Mouse (Mus musculus): ENCODE results near the gene 4930415O20Rik.

GRCm38 (mm10) chr15:98579795-98580464 lies 9.1 kb downstream of the 4930415O20Rik start:
- TF ChIP-seq CTCF (IDR thresholded peaks at IDR 0.05; ENCODE audit: low read depth) (peak; percentile 96), EP300 (IDR thresholded peaks at IDR 0.05; ENCODE audit: low read depth) (no peak)

Data from liver, postnatal 0 days (tissue).